Mouse (Mus musculus) adrenal gland, adult (tissue): Measurements from ENCODE around the gene Dhcr7.

Experiments
- DNase-seq, 2 experiments: peaks; one replicate each; pipeline ENCODE4 v3.0.0; 2022 to 2023; ENCODE audit warnings: low spot score in 1 of 2; ENCODE audit not compliant: inconsistent age in 2 of 2

The Dhcr7 gene

GRCm38 (mm10) chr7:143822375-143823265 lies at the start of gene Dhcr7, which contains the start of gene Nadsyn1:
Gene Dhcr7 (plus strand): TSS chr7:143823145.
Gene Nadsyn1 (minus strand): TSS chr7:143822849.
- peak; percentile 100 for DNase-seq

GRCm38 (mm10) chr7:143776137-143776536 lies 46.8 kb upstream of the Dhcr7 start:
- DNase-seq, result no peak

DNA sequence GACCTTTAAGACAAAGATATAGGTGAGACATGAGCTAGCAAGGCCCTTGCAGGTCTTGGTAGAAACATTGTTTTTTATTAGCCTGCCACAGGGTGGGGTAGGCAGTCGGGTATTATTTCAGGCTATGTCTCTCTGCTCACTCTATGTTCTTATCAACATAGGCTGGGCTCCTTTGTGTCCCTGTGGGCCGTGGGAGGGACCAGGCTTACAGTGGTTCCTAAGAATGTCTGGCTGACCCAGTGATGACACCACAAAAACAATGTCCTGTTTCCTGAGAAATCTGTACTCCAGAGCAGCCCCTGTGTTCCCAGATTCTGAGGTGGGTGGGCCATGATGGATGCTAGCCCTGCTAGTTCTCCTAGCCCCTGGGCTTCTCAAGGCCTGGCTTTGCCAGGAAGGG lies 45.6 kb upstream of the Dhcr7 start:
- DNase-seq, result no peak

- no peak for DNase-seq
These were observed 39.5 kb upstream of the Dhcr7 start for GRCm38 (mm10) chr7:143783378-143783995.

GRCm38 (mm10) chr7:143783996-143784829 lies 38.7 kb upstream of the Dhcr7 start, which contains the start of gene Mrgpre:
Gene Mrgpre (minus strand): TSS chr7:143784500.
- DNase-seq, result peak; percentile 83 to 86

DNA sequence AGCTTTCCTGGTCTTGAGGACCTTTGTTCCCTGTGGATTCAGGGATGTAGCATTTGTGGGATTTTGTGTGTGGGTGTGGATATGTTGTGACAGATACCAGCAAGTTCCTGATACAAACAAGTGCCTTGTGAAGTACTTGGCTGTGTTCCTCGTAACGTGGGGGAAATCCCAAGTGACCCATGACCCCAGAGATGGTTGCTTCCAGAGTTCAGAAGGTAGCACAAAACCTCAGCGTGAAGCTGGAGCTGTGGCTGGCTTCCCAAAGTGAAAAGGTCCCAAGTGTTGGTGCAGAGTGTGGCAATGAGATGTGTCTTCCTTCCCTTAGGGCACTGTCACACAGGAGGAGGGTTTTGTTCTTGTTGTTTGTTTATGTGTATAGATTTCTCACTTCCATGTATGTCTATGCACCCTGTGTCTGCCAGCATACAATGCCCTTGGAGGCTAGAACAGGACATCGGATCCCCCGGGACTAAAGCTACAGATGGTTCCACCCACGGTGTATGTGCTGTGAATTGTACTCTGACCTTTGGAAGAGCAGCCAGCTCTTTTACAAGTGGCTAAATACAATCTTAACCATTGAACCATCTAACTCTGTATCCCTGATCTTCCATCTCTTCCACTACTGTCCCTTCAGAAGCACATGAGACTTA lies 30.5 kb upstream of the Dhcr7 start:
- DNase-seq, result no peak

DNA sequence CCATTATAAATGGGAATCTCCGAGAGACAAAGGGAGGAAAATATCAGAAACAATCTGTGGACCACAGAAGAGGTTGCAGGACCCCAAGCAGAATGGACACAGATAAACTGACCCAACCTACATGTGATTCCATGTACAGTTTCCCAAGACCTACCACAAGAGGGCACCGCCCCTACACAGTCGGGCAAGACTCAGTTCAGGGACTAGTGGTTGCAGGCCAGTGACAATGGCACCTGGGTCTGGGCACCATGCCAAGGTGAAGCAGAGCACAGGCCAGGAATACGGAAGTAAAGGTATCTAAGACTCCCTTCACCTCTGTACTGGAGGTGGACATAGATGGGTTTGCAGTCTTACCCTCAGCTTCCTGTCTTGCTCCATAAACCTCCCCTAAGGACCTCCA lies 29.8 kb upstream of the Dhcr7 start:
- peak; percentile 51 to 73 for DNase-seq

GRCm38 (mm10) chr7:143798783-143799182 lies 24.2 kb upstream of the Dhcr7 start:
- no peak for DNase-seq

- no peak for DNase-seq
These were observed 22.2 kb upstream of the Dhcr7 start for GRCm38 (mm10) chr7:143800770-143801169.

DNA sequence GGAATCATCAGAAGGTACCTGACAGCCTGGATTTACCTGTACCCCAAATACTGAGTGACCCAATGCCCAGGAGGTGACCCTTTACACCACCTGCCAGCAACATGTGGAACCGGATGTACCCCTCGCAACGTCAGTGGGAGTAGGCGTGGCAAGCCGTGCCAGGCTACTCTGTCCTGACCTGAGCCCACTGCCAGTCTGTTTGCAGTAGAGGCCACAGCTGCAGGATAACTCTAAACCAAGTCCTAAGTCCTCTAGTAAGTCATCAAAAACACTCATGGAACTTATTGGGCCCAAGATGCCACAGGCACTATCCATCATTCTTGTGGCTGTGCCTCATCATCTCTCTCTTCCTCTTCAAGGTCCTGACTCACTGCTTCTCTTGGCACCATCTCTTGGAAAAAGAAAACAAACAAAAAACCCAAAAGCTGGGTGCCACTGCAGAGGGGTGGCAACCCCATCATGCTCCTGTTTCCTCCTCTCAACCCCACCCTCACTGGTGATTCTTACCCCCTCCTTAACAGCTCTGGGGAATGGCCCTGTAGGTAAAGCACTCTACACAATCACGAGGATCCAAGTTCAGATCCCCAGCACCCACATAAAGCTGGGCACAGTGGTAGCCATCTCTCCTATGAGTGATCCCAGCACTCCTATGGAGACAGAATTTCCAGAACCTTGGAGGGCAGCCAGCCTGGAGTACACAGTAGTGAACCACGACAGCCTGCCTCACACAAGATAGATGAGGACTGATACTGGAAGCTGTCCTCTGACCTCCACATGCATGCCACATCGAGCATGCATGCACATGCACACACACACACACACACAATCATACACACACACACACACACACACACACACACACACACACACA lies 21.5 kb upstream of the Dhcr7 start:
- DNase-seq, result peak; percentile 43 to 52

DNA sequence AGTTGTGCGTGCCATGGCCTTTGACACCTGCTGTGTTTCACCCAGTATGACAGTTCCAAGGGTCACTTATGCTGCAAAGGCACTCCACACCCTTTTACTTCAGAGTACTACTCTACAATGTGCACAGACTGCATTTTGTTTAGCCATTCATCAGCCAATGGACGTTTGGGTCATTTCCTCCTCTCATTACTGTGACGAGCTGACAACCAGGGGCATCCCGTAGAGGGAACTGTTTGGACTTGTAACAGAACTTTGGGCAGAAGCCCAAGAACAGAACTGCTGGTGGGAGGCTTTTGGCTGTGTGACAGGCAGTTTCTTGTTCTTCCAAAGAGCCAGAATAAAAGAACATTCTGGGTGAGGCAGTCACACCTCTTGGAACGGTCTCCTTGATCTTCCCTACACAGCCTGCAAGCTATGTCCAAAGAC lies 17.7 kb upstream of the Dhcr7 start:
- DNase-seq, result peak in 1 of 2 experiments; percentile 38

GRCm38 (mm10) chr7:143808909-143809308 lies 14.0 kb upstream of the Dhcr7 start:
- DNase-seq, result peak in 1 of 2 experiments; percentile 62

DNA sequence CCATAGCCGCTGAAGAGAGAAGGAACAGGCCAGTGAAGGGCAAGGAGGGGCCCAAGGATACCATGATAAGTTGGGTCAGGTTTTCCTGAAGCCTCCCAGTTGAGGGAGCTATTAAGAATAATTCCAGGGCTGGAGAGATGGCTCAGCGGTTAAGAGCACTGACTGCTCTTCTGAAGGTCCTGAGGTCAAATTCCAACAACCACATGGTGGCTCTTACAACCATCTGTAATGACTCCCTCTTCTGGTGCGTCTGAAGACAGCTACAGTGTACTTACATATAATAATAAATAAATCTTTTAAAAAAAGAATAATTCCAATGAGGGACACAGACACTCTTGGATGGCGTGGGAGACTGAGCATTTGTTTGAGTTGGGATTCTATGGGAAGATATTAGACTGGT lies 3.7 kb upstream of the Dhcr7 start:
- no peak for DNase-seq

DNA sequence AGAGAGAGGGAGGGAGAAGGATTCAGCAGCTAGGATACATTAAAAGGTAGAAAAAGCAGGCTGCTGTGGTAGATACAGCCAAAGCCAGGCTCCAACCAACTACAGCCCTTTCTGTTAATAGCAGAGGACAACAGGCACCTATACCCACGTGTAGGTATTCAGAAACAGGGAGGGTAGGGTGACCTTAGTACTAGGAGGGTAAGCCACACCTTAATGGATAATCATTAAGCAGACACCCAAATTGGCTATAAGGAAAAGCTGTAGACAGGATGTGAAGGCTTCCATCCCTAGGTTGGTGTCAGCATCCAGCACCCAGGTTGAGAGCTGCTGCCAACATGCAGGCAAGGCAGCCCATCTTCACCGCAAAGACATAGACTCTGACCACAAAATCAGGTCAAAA lies 1.7 kb upstream of the Dhcr7 start:
- DNase-seq, result no peak

GRCm38 (mm10) chr7:143823266-143823605 lies 291 bp downstream of the Dhcr7 start:
- DNase-seq, result no peak

DNA sequence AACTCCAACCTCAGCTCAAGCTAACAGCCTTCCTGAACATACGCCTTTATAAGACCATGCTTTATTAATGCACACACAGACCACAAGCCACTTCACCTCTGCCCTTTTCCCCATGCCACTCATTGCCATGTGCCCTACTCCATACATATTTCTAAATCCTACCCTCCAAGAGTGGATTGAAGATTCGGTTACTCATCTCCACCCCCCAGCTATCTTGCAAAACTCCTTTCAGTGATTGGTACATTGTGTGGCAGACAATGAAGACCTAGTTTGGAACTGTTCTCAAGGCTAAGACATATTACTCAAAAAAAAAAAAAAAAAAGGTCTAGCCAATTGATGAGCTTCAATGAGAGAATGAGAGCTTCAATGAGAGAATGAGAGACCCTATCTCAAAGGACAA lies 4.0 kb downstream of the Dhcr7 start:
- peak in 1 of 2 experiments; percentile 64 for DNase-seq

DNA sequence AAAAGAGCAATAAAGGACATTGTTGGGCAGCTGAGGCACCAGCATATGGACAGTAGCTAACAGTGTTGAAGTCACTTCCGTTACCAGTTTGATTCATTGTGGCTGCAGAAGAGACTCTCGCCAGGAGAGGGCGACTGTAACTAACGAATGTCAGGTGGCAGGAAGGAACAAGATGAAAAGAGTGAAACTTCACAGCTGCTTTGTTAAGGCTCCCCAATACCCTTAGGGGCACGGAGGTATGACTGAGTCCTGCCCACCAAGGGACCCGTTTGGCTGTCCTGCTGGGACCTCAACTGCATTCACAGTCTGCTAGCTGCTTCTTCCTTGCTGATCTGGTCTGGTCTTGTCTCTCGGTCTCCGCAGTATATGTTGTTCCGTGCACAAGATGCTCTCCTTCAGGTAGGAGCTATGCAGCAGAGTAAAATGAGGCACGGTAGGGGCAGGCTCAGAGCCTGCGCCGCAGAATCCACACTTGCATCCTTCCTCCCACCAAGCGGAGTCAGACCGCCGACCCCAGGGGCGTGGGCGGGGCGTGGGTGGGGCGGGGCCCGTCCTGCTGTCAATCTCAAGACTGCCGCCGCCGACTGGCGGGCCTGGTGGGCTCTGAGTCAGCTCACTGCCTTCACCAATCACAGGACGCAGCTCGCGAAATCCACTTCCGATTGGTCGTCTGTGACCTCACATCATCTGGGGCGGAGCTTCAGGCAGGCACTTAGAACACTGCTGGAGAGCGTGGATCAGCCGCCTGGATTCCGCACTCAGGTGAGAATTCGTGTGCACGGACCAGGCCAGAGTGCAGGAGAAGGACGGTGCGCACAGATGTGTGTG lies 6.8 kb downstream of the Dhcr7 start:
- peak; percentile 97 for DNase-seq

GRCm38 (mm10) chr7:143830399-143830798 lies 7.5 kb downstream of the Dhcr7 start:
- DNase-seq, result no peak

- DNase-seq, result peak; percentile 89 to 96
These were observed 9.3 kb downstream of the Dhcr7 start for GRCm38 (mm10) chr7:143832196-143832595.
